Mouse (Mus musculus) urinary bladder, postnatal 14 days (tissue): ENCODE data around the gene Pax5.

Source experiments
- DNase-seq: peaks from one replicate; pipeline ENCODE4 v3.0.0; 2021; ENCODE audit warnings: low spot score

Pax5 gene

DNA sequence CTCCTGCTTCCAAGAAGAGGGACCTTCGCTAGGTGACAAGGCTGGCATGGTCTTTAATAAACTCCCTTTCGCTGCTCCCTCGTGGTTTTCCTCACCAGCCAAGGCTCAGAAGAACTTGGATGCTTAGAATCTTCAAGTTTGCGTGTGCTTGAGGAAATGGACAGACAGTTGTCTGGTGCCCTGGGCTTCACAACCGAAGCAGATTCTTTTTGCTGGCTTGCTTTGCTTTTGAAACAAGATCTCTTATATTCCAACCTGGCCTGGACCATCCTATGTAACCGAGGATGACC is 45.6 kb downstream of the Pax5 start:
- no peak for DNase-seq

DNA sequence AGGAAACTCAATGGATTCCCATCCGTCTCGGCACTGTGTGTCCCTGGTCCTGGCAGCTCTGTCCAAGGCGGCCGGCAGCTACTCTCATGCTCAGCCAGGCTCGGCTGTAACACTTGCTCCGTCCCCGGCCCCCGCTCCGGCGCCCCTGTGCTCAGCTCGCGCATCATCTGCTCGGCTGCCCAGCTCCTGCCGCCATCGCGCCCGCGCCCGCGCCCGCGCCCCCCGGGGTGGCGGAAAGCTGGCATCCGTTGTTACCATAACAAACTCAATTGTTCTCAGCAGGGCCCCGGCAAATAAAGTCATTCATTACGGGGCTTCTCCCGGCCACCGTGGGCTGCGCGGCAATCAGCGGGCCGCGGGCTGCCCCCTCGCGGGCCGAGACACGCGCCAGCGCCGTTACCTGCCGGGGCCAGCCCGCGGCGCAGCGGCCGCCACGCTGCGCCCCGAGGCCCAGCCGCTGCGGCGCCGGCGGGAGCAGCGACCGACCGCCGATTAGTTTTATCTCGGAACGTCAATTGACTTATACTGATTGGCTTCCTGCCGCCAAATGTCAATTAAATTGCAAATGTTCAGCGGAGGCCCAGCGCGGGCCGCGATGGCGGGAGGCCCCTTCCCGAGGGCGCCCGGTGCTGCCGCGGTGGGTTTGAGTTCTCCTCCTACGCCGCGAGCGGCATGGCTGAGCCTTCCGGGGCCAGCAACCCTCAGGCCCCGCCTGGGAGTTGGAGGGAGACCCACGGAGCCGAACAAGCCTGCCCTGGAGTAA is 46.1 kb downstream of the Pax5 start:
- DNase-seq = no peak

DNA sequence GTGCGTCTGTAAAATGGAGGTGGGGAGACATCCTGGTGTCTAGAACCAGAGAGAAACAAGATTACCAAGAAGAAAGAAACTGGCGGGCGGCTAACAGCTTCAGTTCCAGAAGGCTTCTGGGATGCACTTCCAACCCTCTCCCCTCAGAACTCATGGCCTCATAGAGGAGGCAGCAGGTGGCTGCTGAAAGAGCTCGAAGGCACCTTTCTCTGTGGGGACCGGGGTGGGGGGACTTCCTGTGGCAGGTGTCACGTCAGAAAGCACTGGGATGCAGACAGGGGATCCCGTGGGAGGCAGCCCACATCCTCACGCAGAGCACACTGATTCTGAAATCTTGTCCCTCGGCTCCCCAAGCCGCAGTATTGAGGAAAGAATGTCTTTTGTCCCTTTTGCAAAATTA is 46.8 kb downstream of the Pax5 start:
- DNase-seq = no peak

DNA sequence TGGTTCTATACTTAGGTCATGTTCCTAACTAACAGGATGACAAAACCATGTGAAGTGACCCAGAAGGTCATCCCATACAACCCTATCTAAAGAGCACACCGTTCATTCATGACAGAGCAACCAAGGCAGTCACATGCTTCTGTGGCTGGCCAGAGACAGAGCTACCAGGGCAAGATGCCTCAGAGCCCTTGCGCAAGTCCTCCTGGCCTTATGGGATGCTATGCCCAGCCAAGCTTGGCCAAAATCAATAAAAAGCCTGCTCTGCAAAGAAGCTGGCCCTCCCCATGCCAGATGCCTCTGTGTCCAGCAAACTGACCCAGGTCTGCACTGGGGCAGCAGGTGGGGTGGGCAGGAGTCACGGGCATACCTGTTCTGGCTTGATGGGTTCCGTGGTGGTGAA is 65.1 kb downstream of the Pax5 start:
- no peak for DNase-seq

DNA sequence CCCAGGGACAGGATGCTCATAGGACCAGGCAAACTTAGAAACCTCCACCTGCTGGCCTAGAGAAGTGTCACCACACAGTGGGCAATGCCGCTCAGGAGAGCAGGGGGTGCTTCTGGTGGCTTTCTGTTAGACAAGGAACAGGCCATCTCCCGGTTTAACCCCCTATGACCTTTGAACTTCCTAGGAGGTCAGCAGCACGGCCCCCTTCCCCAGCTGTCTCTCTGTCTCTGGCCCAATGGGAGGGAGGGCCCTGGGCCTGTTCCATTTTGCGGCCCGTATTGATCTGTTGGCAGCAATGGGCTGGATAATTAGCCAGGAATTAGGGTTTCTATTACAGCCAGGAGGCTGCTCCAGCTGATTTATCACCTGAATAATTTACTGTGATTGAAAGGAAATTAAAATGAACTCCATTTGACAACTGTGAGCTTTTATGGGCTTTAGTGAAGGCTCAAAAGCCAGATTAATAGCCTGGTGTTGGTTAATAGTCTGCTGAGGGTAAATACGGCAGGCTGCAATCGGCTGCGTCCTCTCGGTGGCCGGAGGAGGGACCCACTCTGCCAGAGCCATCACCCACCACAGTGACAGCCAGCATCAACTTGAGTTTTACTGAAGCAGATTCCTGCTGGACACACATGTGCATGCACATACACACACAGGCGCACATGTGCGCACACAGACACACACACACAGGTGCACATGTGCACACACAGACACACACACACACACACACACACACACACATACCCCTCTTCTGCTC is 68.3 kb downstream of the Pax5 start:
- no peak for DNase-seq

DNA sequence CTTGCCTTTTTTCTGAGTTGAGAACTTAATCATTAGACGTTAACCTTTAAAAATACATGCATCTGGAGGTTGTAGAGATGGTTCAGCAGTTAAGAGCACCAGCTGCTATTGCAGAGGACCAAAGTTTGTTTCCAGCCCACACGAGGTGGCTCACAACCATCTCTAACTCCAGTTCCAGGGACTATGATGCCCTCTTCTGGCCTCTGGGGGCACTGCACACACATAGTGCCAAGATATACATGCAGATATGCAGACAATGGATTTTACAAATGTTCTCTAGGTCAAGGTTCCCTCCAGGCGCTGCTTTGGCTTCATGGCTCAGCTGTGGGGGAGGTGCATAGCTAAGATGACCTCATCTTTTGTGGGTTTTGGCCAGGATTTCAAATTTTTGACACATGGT is 74.7 kb downstream of the Pax5 start:
- DNase-seq = no peak

DNA sequence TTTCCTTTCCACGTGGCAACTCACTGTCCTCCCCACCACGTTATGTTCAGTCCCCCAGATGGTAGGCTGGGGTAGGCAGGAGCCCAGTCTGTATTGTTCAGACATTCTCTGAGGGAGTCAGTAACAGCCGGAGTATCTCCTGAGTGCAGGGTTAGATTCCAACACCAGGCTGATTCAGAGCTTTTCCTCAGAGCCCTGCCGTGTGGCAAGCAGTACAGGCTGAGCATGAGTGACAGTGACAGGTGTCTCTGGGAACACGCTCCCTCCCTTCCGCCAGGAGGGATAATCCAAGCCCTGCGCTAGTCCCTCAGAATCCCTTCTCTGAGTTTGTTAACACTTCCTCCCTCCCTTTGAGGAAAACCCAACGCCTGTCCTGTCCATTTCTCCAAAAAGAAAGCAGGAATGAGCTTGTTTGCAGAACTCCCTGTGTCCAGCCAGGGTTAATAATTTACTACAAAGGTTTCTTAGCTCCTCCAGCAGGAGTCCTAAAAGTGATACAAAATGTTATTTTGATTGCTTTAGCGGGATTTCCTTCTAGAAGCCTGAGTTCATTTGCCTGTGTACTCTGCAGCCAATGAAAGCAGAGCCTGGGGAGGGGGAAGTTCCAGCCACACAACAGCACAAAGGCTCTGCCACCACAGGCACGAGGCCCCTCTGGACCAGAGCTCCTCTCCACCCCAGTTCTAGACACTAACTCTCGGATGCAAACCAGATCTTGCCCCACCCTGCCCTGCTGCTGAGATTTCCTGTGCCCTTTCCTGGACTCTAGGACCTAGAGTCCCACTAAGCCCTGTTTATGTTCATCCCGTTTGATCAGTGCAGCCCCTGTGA is 76.4 kb downstream of the Pax5 start:
- no peak for DNase-seq

DNA sequence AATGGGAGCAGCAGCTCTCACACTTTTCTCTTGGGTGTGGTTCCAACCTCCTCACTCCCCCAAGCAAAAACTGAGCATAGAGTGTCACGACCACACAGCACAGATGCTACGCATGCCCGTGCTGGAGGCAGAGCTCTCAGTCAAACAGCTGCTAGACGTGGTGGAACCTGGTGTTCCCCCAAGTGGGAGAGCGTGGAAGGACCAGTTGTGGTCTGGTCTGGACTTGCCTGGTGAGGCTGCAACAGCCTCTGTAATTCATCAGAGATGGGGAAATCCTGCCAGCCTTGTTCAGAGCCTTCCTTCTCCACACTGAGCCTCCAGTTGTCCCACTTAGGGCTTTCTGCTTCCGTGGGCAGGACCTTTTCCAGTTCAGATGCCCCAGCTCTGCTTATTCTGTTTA is 80.2 kb downstream of the Pax5 start:
- DNase-seq = no peak

DNA sequence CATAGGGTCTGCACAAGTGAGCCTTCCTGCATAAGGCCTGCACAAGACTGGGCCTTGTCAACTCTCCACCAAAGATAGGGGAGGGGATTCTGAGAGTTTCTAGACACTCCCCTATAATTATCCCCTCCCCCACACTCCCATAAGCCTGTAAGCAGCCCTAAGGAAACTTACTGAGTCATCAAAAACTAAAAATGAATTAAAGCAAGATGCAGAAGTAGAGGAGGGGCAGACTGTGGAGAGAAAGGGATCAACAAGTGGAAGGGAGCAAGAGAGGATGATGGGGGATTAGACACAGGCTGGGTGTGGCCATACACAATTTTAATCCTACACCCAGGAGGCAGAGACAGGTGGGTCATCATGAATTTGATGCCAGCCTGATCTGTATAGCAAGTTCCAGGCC is 82.4 kb downstream of the Pax5 start:
- DNase-seq = no peak

DNA sequence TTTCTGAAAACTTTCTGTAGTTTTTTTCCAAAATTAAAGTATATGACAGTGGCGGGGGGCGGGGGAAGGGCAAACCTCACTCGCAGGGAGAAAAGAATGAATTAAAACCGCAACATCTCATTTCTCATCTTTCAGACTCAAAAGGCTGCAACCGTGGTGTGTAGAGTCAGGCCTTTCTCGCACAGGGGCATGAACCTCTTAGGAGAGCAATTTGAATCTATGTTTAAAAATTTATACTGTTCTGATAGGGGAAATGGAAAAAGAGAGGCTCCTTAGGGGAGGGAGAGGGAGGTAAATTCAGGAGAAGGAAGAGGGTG is 85.2 kb downstream of the Pax5 start:
- no peak for DNase-seq

DNA sequence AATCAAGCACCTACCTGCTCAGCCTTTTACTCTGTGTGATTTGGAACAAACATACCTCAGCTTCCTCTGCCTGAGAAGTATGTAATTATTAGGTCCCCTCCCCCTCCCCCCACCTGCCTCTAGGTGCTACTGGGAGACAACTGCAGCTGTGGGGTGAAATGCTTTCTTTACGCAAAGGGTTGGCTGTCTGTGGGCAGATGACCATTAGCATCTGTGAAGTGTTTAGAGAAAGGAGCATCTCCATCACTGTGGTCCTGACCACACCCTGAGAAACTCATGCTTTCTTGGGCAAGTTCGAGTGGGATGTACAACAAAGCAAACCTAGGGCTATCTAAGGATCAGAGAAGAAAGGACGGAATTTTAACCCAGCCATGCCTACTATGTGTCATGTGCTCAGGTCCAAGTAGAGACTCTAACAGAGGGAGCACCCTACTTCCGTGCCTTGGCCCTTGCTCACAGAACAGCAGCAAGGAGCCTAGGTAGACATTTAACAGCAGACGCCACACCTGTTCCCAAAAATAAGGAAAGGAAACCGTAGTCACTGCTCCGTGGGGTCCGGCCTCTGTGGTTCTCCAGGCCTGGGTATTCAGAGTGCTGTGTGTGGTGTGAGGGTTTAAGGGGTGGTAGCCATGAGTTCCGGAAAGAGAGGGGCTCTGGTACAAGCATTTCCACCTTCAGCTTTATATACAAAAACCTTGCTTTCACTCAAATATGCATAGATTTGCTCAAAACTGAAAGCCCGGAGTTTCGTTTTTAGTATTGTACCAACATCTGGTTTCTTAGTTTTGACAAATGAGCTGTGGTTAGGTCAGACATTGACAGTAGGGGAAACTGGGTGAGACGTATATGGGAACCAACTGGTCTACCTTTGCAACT is 85.8 kb downstream of the Pax5 start:
- DNase-seq = no peak

DNA sequence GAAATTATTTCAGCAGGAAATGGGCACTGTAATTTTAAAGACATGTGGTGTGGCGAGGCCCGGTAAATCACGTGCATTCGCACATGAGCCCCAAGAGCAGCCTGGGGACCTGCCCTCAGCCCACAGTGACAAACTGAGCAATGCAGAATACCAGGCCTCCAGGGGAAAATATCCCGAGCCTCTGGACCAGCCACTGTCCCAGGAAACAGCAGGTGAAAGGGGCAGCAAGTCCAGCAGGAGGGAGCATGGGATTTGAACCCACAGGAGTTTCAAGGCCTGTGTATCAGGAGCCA is 86.9 kb downstream of the Pax5 start:
- DNase-seq = no peak

DNA sequence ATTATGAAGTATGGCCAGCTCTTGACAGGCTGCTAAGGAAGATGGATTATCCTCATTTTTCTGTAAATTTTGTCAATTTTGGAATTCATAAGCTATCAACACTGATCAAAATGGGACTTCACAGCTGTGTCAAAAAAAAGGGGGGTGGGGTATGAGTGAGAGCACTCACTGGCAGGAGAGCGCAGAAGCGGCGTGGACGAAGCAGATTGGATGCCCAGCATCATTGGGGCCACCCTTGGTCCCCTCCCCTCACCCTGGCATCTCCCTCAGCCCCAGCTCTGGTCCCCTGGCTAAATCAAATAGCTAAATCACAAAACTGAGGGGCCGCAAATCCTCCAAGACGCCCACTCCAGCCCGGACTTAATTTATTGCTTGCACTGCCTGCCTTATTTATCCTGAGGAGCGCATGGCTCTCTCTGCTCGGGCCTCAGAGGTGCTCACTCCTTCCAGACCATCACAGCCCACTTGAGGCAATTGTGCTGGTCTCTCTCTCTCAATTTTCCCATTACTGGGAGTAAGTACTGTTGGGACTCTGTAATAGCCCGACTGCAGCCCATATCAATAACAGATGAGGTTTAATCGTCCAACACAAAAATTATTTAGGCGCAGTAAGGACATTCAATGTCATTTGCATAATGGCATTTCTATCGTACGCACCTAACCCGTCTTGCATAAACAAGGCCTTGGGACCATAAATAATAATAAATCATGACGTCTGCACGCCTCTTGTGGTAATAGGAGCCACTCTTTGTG is 87.4 kb downstream of the Pax5 start:
- DNase-seq = no peak

DNA sequence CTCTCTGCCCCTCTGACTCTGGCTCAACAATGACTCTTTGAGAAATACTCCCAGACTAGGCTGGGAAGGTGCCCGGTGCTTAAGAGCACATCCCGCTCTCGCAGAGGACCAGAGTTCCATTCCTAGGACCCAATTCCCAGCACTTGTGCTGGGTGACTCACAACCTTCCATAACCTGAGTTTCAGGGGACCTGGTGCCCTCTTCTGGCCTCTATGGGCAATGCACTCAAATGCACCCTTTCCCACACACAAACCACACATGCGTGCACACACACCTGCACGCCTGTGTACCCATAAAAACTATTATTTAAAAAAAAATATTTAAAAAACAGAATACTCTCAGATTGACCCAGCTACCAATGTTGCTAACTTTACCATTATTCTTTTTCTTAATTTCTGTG is 90.0 kb downstream of the Pax5 start:
- DNase-seq = no peak

DNA sequence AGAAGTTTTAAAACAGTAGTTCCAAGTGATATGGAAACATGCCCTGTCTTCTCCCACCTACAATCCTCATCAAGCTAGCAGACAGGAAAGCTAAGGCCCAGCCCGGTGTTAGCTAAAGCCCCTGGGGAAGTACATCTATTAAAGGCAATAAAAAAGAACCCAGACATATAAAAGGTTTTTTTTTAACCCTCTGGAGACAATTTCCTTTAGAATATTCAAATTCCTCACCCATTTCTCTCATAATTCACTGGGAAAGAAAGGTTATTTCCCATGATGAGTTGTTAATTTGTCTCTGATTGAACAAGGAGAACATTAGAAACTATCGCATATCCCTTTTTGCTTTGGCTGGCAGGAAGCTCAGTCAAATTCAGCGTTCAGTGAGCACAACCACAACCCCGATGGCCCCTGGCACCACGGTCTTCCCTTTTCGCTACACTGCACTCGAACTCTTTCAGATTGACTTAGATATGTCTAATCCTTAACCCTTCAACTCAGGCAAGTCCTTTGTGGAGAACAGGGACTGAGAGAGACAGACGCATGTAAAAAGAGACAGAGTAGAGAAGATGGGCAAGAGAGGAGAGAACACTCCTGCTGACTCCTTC is 96.1 kb downstream of the Pax5 start:
- DNase-seq = no peak

DNA sequence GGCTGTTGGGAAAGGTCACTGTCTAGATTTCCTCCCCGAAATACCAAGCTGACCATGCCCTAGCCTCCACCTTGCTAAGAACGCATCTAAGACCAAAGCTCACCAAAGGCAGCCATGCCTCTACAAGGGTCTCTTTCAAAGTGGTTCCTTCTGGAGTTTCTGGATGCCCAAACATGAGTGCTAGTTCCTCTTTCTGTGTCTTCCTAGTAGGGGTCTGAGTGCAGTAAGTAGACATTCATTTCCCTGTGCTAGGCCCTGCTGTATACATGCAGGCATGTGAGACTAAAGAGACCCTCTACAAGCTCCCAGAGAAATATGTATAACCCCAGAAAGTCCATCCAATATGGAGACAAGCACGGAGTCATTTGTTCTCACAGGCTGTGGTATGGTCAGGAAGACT is 97.9 kb downstream of the Pax5 start:
- no peak for DNase-seq

DNA sequence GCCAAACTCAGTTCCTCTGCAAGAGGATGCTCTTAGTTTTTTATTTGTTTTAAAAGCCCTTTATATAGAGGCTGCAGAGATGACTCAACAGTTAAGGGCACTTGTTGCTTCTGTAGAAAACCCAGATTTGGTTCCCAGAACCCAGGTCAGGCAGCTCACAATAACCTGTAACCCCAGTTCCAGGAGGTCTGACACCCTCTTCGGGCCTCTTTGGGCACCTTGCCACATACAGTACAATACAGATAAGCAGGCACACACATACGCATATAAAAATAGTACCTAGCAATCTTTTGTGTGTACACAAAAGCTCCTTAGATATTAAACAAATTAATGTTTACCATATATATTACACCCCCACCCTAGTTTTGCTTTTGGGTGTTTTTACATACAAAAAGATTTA is 104.8 kb downstream of the Pax5 start:
- no peak for DNase-seq

DNA sequence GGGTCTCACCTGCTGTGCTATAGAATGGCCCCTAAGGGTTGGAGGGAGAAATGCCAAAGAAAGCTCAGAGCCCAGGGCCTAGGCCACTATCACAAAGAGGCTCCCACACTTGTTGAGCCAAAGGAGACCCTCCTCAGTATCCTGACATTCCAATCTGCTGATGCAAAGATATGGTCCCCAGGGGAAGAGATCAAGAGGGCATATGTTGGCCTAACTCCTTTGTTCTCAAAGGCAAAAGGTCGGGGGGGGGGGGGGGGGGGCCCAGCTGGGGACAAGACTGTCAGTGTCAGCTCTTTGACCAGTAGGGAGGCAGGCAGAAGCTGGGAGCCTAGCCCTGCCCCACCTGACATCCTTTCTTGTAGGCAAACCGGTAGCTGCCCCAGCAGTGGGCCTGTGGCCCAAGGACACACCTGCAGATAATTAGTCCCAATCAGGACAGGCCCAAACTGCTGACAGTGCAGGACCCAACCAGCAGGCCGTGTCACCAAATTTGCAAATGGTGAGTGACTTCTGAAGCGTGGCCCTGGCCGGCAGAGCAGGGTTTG is 108.0 kb downstream of the Pax5 start:
- no peak for DNase-seq

DNA sequence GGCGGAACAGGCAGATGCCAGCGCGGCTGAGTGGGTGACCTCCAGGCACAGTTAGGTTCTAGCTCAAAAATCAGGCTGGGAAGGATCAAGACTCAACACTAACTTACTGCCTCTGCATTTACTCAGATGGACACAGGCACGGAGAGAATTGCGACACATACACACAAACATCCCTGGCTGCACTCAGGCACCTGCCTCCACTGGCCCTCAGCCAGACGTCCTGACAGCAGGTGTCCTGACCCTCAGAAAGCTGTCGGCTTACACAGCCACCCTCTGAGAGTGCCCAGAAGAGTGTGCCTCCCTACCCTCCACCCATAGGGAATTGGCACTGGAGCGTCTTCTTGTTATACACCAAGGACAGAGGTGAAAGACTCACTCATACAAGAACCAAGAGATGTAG is 108.9 kb downstream of the Pax5 start:
- DNase-seq = no peak

DNA sequence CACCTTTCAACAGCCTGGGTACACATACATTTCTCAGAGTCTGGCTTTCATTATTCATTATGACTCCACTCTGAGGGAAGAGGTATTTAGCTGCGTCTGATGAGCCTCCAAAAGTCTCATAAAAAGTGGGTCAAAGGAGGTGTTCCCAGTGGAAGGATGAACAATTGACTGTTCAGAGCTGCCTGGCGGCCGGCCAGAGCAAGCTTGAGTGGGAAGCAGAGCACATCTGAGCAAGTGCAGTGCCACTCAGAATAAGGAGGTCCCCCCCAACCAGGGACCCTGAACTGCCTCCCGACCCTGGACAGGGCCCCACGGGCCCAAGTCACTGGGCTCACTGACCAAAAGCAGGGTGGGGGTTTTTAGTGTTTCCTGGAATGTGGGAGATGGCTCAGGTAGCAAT is 109.4 kb downstream of the Pax5 start:
- no peak for DNase-seq

DNA sequence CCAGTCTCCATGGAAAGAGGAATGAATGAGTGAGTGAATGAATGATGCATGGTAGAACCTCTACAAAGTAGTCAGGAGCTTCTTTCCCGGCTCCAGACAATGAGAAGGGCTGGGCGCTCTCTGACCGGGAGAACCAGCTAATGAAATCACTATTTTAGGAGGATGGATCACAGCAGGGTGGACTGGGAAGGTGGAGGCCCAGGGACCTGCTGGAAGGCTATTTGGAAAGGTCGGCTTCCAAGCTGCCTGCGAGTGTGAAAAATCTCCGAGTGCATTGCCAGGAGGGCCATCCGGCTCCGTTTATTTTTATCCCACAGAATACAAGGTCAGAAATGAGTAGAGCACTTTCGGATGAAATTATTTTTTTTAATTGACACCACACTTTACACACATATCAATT is 112.3 kb downstream of the Pax5 start:
- no peak for DNase-seq
